Comparison of ENCODE assay signal across 8 mouse cellular contexts in the genomic region with DNA sequence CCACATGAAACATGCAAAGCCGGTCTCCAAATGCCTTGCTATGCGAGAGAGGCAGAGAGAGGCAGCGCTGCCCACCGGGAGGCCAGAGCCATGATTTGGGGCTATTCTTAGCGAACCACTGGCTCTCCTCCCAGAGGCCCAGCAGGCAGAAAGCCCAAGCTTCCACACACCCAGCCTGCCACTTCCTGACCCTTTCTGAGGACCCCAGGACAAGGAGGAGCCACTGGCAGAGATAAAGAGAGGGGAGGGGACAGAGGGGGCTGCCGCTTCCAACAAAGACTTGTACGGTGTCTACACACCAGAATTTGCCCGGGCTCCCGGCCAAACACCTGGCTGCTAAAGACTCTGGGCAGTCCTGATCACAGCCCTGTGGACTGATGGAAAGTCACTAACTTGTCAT. TPM values are rescaled to one million over a fixed set of nuclear protein-coding genes. Genes with fewer than 3 reads are reported as not detected.
A peak's percentile ranks its signal among the peaks of the same experiment; 100 is the strongest.
DNase-seq lines count a peak whose midpoint lies in the region; ATAC-seq lines count a peak whose summit lies in the region.

No protein-coding gene starts in this region.

- peak; percentile 98 for DNase-seq in heart, adult 11 months
- no peak for DNase-seq in heart, adult 8-10 months (ENCODE audit: low spot score)
- DNase-seq in thymus, postnatal 14 days = no peak
- no peak for DNase-seq in right cerebral cortex, postnatal 14 days

- no peak overlapping the region; the same call in 1 of the 2 replicates for H3K9ac ChIP-seq in forebrain, embryonic 12.5 days
- H3K9ac ChIP-seq in hindbrain, embryonic 12.5 days = 0 out of 2 replicates have a peak overlapping the region, but pooled peaks have one; percentile 19
- no peak overlapping the region for H3K9ac ChIP-seq in liver, embryonic 16.5 days (ENCODE audit: low read depth, low read length)
- H3K9ac ChIP-seq in stomach, embryonic 14.5 days (replicated peaks; ENCODE audit: low read depth, low read length) = no peak overlapping the region

- H3K4me3 ChIP-seq in forebrain, embryonic 12.5 days (replicated peaks) = no peak overlapping the region
- 0 out of 2 replicates have a peak overlapping the region, but pooled peaks have one; percentile 63 for H3K4me3 ChIP-seq in hindbrain, embryonic 12.5 days
- H3K4me3 ChIP-seq in liver, embryonic 16.5 days (ENCODE audit: low read depth, low read length) = no peak overlapping the region
- H3K4me3 ChIP-seq in stomach, embryonic 14.5 days (ENCODE audit: low read depth, low read length) = no peak overlapping the region

- no peaks in the 10 kb centered on the region for H3K9me3 ChIP-seq in forebrain, embryonic 12.5 days
- no peaks in the 10 kb centered on the region for H3K9me3 ChIP-seq in hindbrain, embryonic 12.5 days (replicated peaks)
- H3K9me3 ChIP-seq in liver, embryonic 16.5 days (replicated peaks; ENCODE audit: control insufficient read depth, low read length) = no peaks in the 10 kb centered on the region
- H3K9me3 ChIP-seq in stomach, embryonic 14.5 days (ENCODE audit: control insufficient read depth, low read depth, low read length) = no peaks in the 10 kb centered on the region

- peaks cover 36% of the 10 kb centered on the region for H3K4me1 ChIP-seq in forebrain, embryonic 12.5 days
- H3K4me1 ChIP-seq in hindbrain, embryonic 12.5 days = peaks cover 36% of the 10 kb centered on the region
- H3K4me1 ChIP-seq in liver, embryonic 16.5 days (ENCODE audit: control insufficient read depth, low read depth, low read length) = peaks cover 16% of the 10 kb centered on the region
- H3K4me1 ChIP-seq in stomach, embryonic 14.5 days (ENCODE audit: control insufficient read depth, insufficient read depth, low read length) = peaks cover 29% of the 10 kb centered on the region

- H3K36me3 ChIP-seq in forebrain, embryonic 12.5 days (replicated peaks) = no peaks in the 10 kb centered on the region
- no peaks in the 10 kb centered on the region for H3K36me3 ChIP-seq in hindbrain, embryonic 12.5 days
- no peaks in the 10 kb centered on the region for H3K36me3 ChIP-seq in liver, embryonic 16.5 days (ENCODE audit: control insufficient read depth, insufficient read depth)
- H3K36me3 ChIP-seq in stomach, embryonic 14.5 days (ENCODE audit: control insufficient read depth, insufficient read depth, low read length) = no peaks in the 10 kb centered on the region

- no peak for ATAC-seq in forebrain, embryonic 12.5 days (ENCODE audit: low FRiP score)
- ATAC-seq in hindbrain, embryonic 12.5 days (ENCODE audit: low FRiP score) = no peak
- no peak for ATAC-seq in liver, embryonic 16.5 days (ENCODE audit: low read depth)
- no peak for ATAC-seq in stomach, embryonic 14.5 days (ENCODE audit: insufficient number of reproducible peaks, insufficient read depth, low FRiP score, low read depth)

- no peak overlapping the region for H3K27ac ChIP-seq in forebrain, embryonic 12.5 days
- no peak overlapping the region for H3K27ac ChIP-seq in hindbrain, embryonic 12.5 days
- 0 out of 2 replicates have a peak overlapping the region, but pooled peaks have one; percentile 4 for H3K27ac ChIP-seq in liver, embryonic 16.5 days (ENCODE audit: low read length)
- H3K27ac ChIP-seq in stomach, embryonic 14.5 days (ENCODE audit: low read length) = 0 out of 2 replicates have a peak overlapping the region, but pooled peaks have one; percentile 22

- H3K4me2 ChIP-seq in forebrain, embryonic 12.5 days = peak overlapping the region; percentile 8; the same call in 1 of the 2 replicates
- H3K4me2 ChIP-seq in hindbrain, embryonic 12.5 days (replicated peaks) = peak overlapping the region; percentile 70
- no peak overlapping the region for H3K4me2 ChIP-seq in liver, embryonic 16.5 days (ENCODE audit: low read depth, low read length)
- H3K4me2 ChIP-seq in stomach, embryonic 14.5 days (replicated peaks; ENCODE audit: low read depth, low read length) = peak overlapping the region; percentile 97; the same call in 1 of the 2 replicates

- H3K27me3 ChIP-seq in forebrain, embryonic 12.5 days = peaks cover 39% of the 10 kb centered on the region
- H3K27me3 ChIP-seq in hindbrain, embryonic 12.5 days = peaks cover 22% of the 10 kb centered on the region
- H3K27me3 ChIP-seq in liver, embryonic 16.5 days (ENCODE audit: control insufficient read depth, insufficient read depth, low read depth, low read length) = peaks cover 40% of the 10 kb centered on the region
- H3K27me3 ChIP-seq in stomach, embryonic 14.5 days (ENCODE audit: control insufficient read depth, insufficient read depth, low read length) = no peaks in the 10 kb centered on the region

- WGBS in forebrain, embryonic 12.5 days = 11% methylated on average over 9 of the region's 9 CpGs
- 8% methylated on average over 9 of the region's 9 CpGs for WGBS in hindbrain, embryonic 12.5 days
- WGBS in liver, embryonic 16.5 days (ENCODE audit: insufficient replicate concordance) = 20% methylated on average over 9 of the region's 9 CpGs
- WGBS in stomach, embryonic 14.5 days = 18% methylated on average over 9 of the region's 9 CpGs

RNA-seq across cellular contexts. Expression of a gene that starts 3.1 kb away (rescaled TPM):
- 10 to 100 TPM; 11.3 to 21.8 (median 12.9) TPM for total RNA-seq in heart, adult 8-10 months (2022)
- 20.7 and 22.9 TPM in 2 replicates for polyA plus RNA-seq in forebrain, embryonic 12.5 days (2016; fragmentation: Nextera tagmentation; extraction: Ambion mirVana)
- polyA plus RNA-seq in hindbrain, embryonic 12.5 days (2016; fragmentation: Nextera tagmentation; extraction: Ambion mirVana) = 34.5 and 39.3 TPM in 2 replicates
- 6.3 and 6.5 TPM in 2 replicates for polyA plus RNA-seq in liver, embryonic 16.5 days (2015; fragmentation: Nextera tagmentation; extraction: Ambion mirVana)
- polyA plus RNA-seq in stomach, embryonic 14.5 days (2014; fragmentation: Nextera tagmentation; extraction: Ambion mirVana) = 14.8 and 16.5 TPM in 2 replicates

RNA-seq across cellular contexts. Expression of a gene that starts 37.6 kb away (rescaled TPM):
- total RNA-seq in heart, adult 8-10 months (2022) = under 1 TPM in 1 of 4 experiments, not detected in 3; 0.11 TPM
- 0.15 TPM in 1 of 2 replicates, not detected in the other for polyA plus RNA-seq in forebrain, embryonic 12.5 days (2016; fragmentation: Nextera tagmentation; extraction: Ambion mirVana)
- polyA plus RNA-seq in hindbrain, embryonic 12.5 days (2016; fragmentation: Nextera tagmentation; extraction: Ambion mirVana) = 0.10 TPM in 1 of 2 replicates, not detected in the other
- 0.46 and 0.88 TPM in 2 replicates for polyA plus RNA-seq in liver, embryonic 16.5 days (2015; fragmentation: Nextera tagmentation; extraction: Ambion mirVana)
- 0.27 TPM in 1 of 2 replicates, not detected in the other for polyA plus RNA-seq in stomach, embryonic 14.5 days (2014; fragmentation: Nextera tagmentation; extraction: Ambion mirVana)

Comparison
In these comparisons a context has a peak if more than half of its experiments do, and no peak if none do; other contexts are left out.
1. H3K27ac ChIP-seq: peak in liver, embryonic 16.5 days (single experiment) and stomach, embryonic 14.5 days (single experiment); none in forebrain, embryonic 12.5 days (single experiment) and hindbrain, embryonic 12.5 days (single experiment).